Mouse (Mus musculus): ENCODE measurements around the gene Emc9. TPM values are rescaled to one million over a fixed set of nuclear protein-coding genes. Genes with fewer than 3 reads are reported as not detected.
A peak's percentile ranks its signal among the peaks of the same experiment; 100 is the strongest.

The Emc9 gene
- polyA plus RNA-seq, 1 experiment, result 5.8 TPM

- H3K4me1 ChIP-seq (ENCODE audit: control insufficient read depth, insufficient read depth, low read length), result peaks cover 12% of the 10 kb centered on the region
- H3K36me3 ChIP-seq (ENCODE audit: control insufficient read depth, insufficient read depth, low read length), result no peaks in the 10 kb centered on the region
- TF ChIP-seq CTCF (IDR thresholded peaks at IDR 0.05; ENCODE audit: control insufficient read depth, insufficient read depth, insufficient replicate concordance, low read depth, low read length) (no peak), POLR2A (IDR thresholded peaks at IDR 0.05; ENCODE audit: control insufficient read depth, low read depth, low read length) (no peak)
- H3K27me3 ChIP-seq (ENCODE audit: control insufficient read depth, insufficient read depth, low read length), result no peaks in the 10 kb centered on the region
- no peak overlapping the region for H3K4me3 ChIP-seq (ENCODE audit: control insufficient read depth, low read depth, low read length)
- no peak overlapping the region for H3K27ac ChIP-seq (ENCODE audit: control insufficient read depth, insufficient read depth, low read depth, low read length)
These were observed 30.8 kb upstream of the Emc9 start for GRCm38 (mm10) chr14:55615876-55616275.

- peaks cover 12% of the 10 kb centered on the region for H3K4me1 ChIP-seq (ENCODE audit: control insufficient read depth, insufficient read depth, low read length)
- no peaks in the 10 kb centered on the region for H3K27me3 ChIP-seq (ENCODE audit: control insufficient read depth, insufficient read depth, low read length)
- H3K27ac ChIP-seq (ENCODE audit: control insufficient read depth, insufficient read depth, low read depth, low read length), result no peak overlapping the region
- H3K36me3 ChIP-seq (ENCODE audit: control insufficient read depth, insufficient read depth, low read length), result no peaks in the 10 kb centered on the region
- TF ChIP-seq POLR2A (IDR thresholded peaks at IDR 0.05; ENCODE audit: control insufficient read depth, low read depth, low read length) (no peak), CTCF (IDR thresholded peaks at IDR 0.05; ENCODE audit: control insufficient read depth, insufficient read depth, insufficient replicate concordance, low read depth, low read length) (no peak)
- no peak overlapping the region for H3K4me3 ChIP-seq (ENCODE audit: control insufficient read depth, low read depth, low read length)
These were observed 29.6 kb upstream of the Emc9 start for GRCm38 (mm10) chr14:55614565-55615178.

GRCm38 (mm10) chr14:55613346-55613745 is 28.2 kb upstream of the Emc9 start:
- H3K4me1 ChIP-seq (ENCODE audit: control insufficient read depth, insufficient read depth, low read length), result peaks cover 5% of the 10 kb centered on the region
- no peak overlapping the region for H3K4me3 ChIP-seq (ENCODE audit: control insufficient read depth, low read depth, low read length)
- H3K27me3 ChIP-seq (ENCODE audit: control insufficient read depth, insufficient read depth, low read length), result no peaks in the 10 kb centered on the region
- TF ChIP-seq POLR2A (IDR thresholded peaks at IDR 0.05; ENCODE audit: control insufficient read depth, low read depth, low read length) (no peak), CTCF (IDR thresholded peaks at IDR 0.05; ENCODE audit: control insufficient read depth, insufficient read depth, insufficient replicate concordance, low read depth, low read length) (no peak)
- no peaks in the 10 kb centered on the region for H3K36me3 ChIP-seq (ENCODE audit: control insufficient read depth, insufficient read depth, low read length)
- peak overlapping the region; percentile 66 for H3K27ac ChIP-seq (ENCODE audit: control insufficient read depth, insufficient read depth, low read depth, low read length)

GRCm38 (mm10) chr14:55608339-55608738 is 23.2 kb upstream of the Emc9 start:
- no peak for TF ChIP-seq CTCF (IDR thresholded peaks at IDR 0.05; ENCODE audit: control insufficient read depth, insufficient read depth, insufficient replicate concordance, low read depth, low read length)
- TF ChIP-seq POLR2A (IDR thresholded peaks at IDR 0.05; ENCODE audit: control insufficient read depth, low read depth, low read length), result no peak
- Histone ChIP-seq H3K27me3 (ENCODE audit: control insufficient read depth, insufficient read depth, low read length) (no peaks in the 10 kb centered on the region), H3K4me1 (ENCODE audit: control insufficient read depth, insufficient read depth, low read length) (no peaks in the 10 kb centered on the region; the same call in 1 of the 2 replicates), H3K27ac (ENCODE audit: control insufficient read depth, insufficient read depth, low read depth, low read length) (no peak overlapping the region), H3K4me3 (ENCODE audit: control insufficient read depth, low read depth, low read length) (no peak overlapping the region), H3K36me3 (ENCODE audit: control insufficient read depth, insufficient read depth, low read length) (no peaks in the 10 kb centered on the region)

DNA sequence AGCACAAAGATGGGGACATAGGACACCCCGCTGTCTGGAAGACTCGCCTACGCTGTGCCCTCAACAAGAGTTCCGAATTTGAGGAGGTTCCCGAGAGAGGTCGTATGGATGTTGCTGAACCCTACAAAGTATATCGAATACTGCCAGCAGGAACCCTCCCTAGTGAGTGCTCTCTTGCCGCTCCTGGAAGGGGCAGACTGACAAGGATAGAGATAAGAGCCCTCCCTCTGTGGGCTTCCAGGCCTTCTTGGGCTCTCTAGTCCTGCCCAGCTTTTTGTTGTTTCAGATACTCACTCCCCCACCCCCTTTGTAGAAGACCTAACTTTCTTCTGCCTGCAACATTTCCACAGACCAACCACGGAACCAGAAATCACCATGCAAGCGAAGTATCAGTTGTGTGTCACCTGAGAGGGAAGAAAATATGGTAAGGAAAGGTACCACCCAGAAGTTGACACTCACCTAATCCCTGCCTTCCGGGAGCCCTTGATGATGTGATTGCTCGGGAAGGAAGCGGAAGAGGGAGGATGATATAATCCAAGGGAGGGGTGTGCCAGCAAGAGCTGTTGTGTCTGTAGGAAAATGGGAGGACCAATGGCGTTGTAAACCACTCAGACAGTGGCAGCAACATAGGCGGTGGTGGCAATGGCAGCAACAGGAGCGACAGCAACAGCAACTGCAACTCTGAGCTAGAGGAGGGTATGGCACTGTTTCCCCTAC is 20.8 kb upstream of the Emc9 start:
- no peak overlapping the region for H3K4me3 ChIP-seq (ENCODE audit: control insufficient read depth, low read depth, low read length)
- H3K27me3 ChIP-seq (ENCODE audit: control insufficient read depth, insufficient read depth, low read length), result no peaks in the 10 kb centered on the region
- H3K4me1 ChIP-seq (ENCODE audit: control insufficient read depth, insufficient read depth, low read length), result no peaks in the 10 kb centered on the region; the same call in 1 of the 2 replicates
- no peak overlapping the region for H3K27ac ChIP-seq (ENCODE audit: control insufficient read depth, insufficient read depth, low read depth, low read length)
- TF ChIP-seq CTCF (IDR thresholded peaks at IDR 0.05; ENCODE audit: control insufficient read depth, insufficient read depth, insufficient replicate concordance, low read depth, low read length) (no peak), POLR2A (IDR thresholded peaks at IDR 0.05; ENCODE audit: control insufficient read depth, low read depth, low read length) (no peak)
- H3K36me3 ChIP-seq (ENCODE audit: control insufficient read depth, insufficient read depth, low read length), result no peaks in the 10 kb centered on the region

DNA sequence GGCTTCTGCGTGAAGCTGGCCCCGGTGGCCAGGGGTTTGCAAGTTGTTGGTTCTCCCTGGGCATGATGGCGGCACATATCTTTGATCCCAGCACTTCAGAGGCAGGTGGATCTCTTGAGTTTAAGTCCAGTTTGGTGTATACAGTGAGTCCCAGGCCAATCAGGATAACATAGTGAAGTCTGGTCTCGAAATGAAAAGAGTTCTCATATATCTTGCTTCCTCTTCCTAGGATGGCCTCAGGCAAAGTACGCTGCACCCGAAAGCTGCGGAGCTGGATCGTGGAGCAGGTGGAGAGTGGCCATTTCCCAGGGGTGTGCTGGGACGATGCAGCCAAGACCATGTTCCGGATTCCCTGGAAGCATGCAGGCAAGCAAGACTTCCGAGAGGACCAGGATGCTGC is 19.7 kb upstream of the Emc9 start:
- Histone ChIP-seq H3K27ac (ENCODE audit: control insufficient read depth, insufficient read depth, low read depth, low read length) (no peak overlapping the region), H3K27me3 (ENCODE audit: control insufficient read depth, insufficient read depth, low read length) (no peaks in the 10 kb centered on the region), H3K36me3 (ENCODE audit: control insufficient read depth, insufficient read depth, low read length) (no peaks in the 10 kb centered on the region), H3K4me1 (ENCODE audit: control insufficient read depth, insufficient read depth, low read length) (no peaks in the 10 kb centered on the region; the same call in 1 of the 2 replicates), H3K4me3 (ENCODE audit: control insufficient read depth, low read depth, low read length) (no peak overlapping the region)
- TF ChIP-seq CTCF (IDR thresholded peaks at IDR 0.05; ENCODE audit: control insufficient read depth, insufficient read depth, insufficient replicate concordance, low read depth, low read length) (no peak), POLR2A (IDR thresholded peaks at IDR 0.05; ENCODE audit: control insufficient read depth, low read depth, low read length) (no peak)

DNA sequence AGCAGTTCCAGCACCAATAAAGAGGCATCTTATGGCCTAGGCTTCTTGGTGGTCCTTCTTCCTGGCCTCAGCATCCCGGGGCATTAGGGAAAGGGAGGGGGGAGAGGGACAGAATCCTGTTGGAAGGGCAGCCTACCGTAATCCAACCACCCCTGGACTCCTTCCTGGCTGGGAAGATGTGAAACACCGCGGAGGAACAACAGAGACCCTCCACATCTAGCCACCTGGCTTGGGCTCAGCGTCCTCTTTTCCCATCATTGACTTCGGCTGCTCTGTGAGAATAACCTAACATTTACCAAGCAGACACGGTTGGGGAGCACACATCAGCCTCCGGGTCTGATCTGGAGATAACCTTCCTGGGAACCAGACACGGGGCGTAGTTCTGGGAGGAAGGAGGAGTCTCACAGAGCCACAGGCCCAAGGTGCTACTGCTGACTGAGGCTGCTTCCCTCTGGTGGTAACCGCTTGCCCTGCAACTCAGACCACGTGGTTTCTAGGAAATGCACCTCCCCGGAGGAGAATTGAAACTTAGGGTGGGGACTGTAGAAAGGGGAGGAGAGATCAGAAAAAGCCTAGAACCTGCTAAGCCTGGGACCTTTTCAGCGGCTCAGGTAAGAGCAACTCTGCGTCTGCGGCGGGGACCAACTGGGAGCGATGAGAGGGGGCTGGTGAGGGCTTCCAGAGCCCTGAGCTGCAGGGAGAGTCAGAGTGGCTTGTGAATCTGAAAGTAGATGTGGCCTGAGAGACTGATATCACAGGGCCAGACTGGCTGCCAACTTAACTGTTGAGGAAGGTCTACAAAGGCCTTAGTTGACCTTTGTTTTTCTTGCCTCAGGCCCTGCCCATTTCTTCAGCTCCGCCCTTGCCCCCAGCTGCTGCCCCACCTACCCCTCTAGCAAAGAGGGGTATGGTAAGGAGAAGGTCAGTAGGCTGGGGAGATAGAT is 18.8 kb upstream of the Emc9 start:
- no peaks in the 10 kb centered on the region; the same call in 1 of the 2 replicates for H3K4me1 ChIP-seq (ENCODE audit: control insufficient read depth, insufficient read depth, low read length)
- H3K4me3 ChIP-seq (ENCODE audit: control insufficient read depth, low read depth, low read length), result peak overlapping the region; percentile 75
- TF ChIP-seq CTCF (IDR thresholded peaks at IDR 0.05; ENCODE audit: control insufficient read depth, insufficient read depth, insufficient replicate concordance, low read depth, low read length), result peak; percentile 76; the same call in 1 of the 2 replicates
- no peak for TF ChIP-seq POLR2A (IDR thresholded peaks at IDR 0.05; ENCODE audit: control insufficient read depth, low read depth, low read length)
- H3K27ac ChIP-seq (ENCODE audit: control insufficient read depth, insufficient read depth, low read depth, low read length), result peak overlapping the region; percentile 86
- H3K27me3 ChIP-seq (ENCODE audit: control insufficient read depth, insufficient read depth, low read length), result no peaks in the 10 kb centered on the region
- no peaks in the 10 kb centered on the region for H3K36me3 ChIP-seq (ENCODE audit: control insufficient read depth, insufficient read depth, low read length)

Measured in testis, adult 2 months (tissue).